Mouse (Mus musculus): ENCODE data around the gene Prpf19. TPM values are rescaled to one million over a fixed set of nuclear protein-coding genes. Genes with fewer than 3 reads are reported as not detected.

Prpf19 gene
- polyA plus RNA-seq, 1 experiment from 2014 or later = 49.9 TPM

GRCm38 (mm10) chr19:10916506-10916905 lies 21.5 kb downstream of the Prpf19 start:
- Histone ChIP-seq H3K9me3 (ENCODE audit: control insufficient read depth, low read depth, low read length) (no peaks in the 10 kb centered on the region), H3K4me2 (replicated peaks; ENCODE audit: low read depth, low read length) (no peak overlapping the region), H3K4me3 (ENCODE audit: low read depth, low read length) (no peak overlapping the region), H3K27me3 (ENCODE audit: control insufficient read depth, insufficient read depth, low read length) (no peaks in the 10 kb centered on the region), H3K9ac (replicated peaks; ENCODE audit: low read depth, low read length) (no peak overlapping the region), H3K36me3 (ENCODE audit: control insufficient read depth, insufficient read depth, low read length) (no peaks in the 10 kb centered on the region), H3K27ac (ENCODE audit: low read length) (no peak overlapping the region), H3K4me1 (ENCODE audit: control insufficient read depth, insufficient read depth, low read length) (no peaks in the 10 kb centered on the region)
- no peak for ATAC-seq (ENCODE audit: insufficient number of reproducible peaks, insufficient read depth, low FRiP score, low read depth)
- WGBS = 64% methylated on average over 5 of the region's 5 CpGs

GRCm38 (mm10) chr19:10918321-10918991 lies 23.4 kb downstream of the Prpf19 start:
- Histone ChIP-seq H3K36me3 (ENCODE audit: control insufficient read depth, insufficient read depth, low read length) (no peaks in the 10 kb centered on the region), H3K27me3 (ENCODE audit: control insufficient read depth, insufficient read depth, low read length) (no peaks in the 10 kb centered on the region), H3K4me2 (replicated peaks; ENCODE audit: low read depth, low read length) (no peak overlapping the region), H3K4me1 (ENCODE audit: control insufficient read depth, insufficient read depth, low read length) (no peaks in the 10 kb centered on the region), H3K27ac (ENCODE audit: low read length) (no peak overlapping the region), H3K4me3 (ENCODE audit: low read depth, low read length) (no peak overlapping the region), H3K9me3 (ENCODE audit: control insufficient read depth, low read depth, low read length) (no peaks in the 10 kb centered on the region), H3K9ac (replicated peaks; ENCODE audit: low read depth, low read length) (no peak overlapping the region)
- 88% methylated on average over 10 of the region's 10 CpGs for WGBS
- no peak for ATAC-seq (ENCODE audit: insufficient number of reproducible peaks, insufficient read depth, low FRiP score, low read depth)

GRCm38 (mm10) chr19:10920532-10920931 lies 25.5 kb downstream of the Prpf19 start, which contains the start of gene Zp1:
Gene Zp1 (minus strand): TSS chr19:10920632.
- Histone ChIP-seq H3K4me1 (ENCODE audit: control insufficient read depth, insufficient read depth, low read length) (peaks cover 4% of the 10 kb centered on the region; the same call in 1 of the 2 replicates), H3K27ac (ENCODE audit: low read length) (no peak within 1 kb of the TSS), H3K36me3 (ENCODE audit: control insufficient read depth, insufficient read depth, low read length) (no peaks in the 10 kb centered on the region), H3K9ac (replicated peaks; ENCODE audit: low read depth, low read length) (no peak within 1 kb of the TSS), H3K4me3 (ENCODE audit: low read depth, low read length) (no peak within 1 kb of the TSS), H3K9me3 (ENCODE audit: control insufficient read depth, low read depth, low read length) (no peaks in the 10 kb centered on the region), H3K27me3 (ENCODE audit: control insufficient read depth, insufficient read depth, low read length) (no peaks in the 10 kb centered on the region), H3K4me2 (replicated peaks; ENCODE audit: low read depth, low read length) (no peak within 1 kb of the TSS)
- no peak for ATAC-seq (ENCODE audit: insufficient number of reproducible peaks, insufficient read depth, low FRiP score, low read depth)
- 71% methylated on average over 2 of the region's 2 CpGs for WGBS

- Histone ChIP-seq H3K4me3 (ENCODE audit: low read depth, low read length) (no peak overlapping the region), H3K36me3 (ENCODE audit: control insufficient read depth, insufficient read depth, low read length) (no peaks in the 10 kb centered on the region), H3K27ac (ENCODE audit: low read length) (no peak overlapping the region), H3K4me2 (replicated peaks; ENCODE audit: low read depth, low read length) (no peak overlapping the region), H3K9ac (replicated peaks; ENCODE audit: low read depth, low read length) (no peak overlapping the region), H3K4me1 (ENCODE audit: control insufficient read depth, insufficient read depth, low read length) (peaks cover 4% of the 10 kb centered on the region; the same call in 1 of the 2 replicates), H3K27me3 (ENCODE audit: control insufficient read depth, insufficient read depth, low read length) (no peaks in the 10 kb centered on the region), H3K9me3 (ENCODE audit: control insufficient read depth, low read depth, low read length) (no peaks in the 10 kb centered on the region)
- 70% methylated on average over 3 of the region's 3 CpGs for WGBS
- no peak for ATAC-seq (ENCODE audit: insufficient number of reproducible peaks, insufficient read depth, low FRiP score, low read depth)
Observed at GRCm38 (mm10) chr19:10921058-10921457, 26.0 kb downstream of the Prpf19 start.

DNA sequence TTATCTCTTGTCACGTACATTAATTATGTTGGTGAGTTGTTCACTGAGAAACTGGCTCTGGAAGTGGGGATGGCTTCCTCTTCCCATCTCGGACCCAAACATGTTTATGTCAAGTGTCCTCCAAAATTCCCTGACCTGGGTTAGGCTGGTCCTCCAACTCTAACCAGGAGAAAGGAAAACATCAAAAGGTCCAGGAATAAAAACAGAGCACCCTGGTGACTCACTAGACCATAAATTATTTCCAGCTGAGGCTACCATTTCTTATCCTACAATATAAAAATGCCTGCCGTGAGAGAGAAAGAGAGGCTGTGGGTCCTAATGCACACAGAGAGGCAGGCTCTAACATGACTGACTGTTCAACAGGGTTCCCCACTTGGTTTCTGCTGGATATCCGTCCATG lies 29.2 kb downstream of the Prpf19 start:
- no peak overlapping the region for H3K4me3 ChIP-seq (ENCODE audit: low read depth, low read length)
- WGBS = 37% methylated on average over 4 of the region's 4 CpGs
- no peak overlapping the region for H3K4me2 ChIP-seq (replicated peaks; ENCODE audit: low read depth, low read length)
- peaks cover 4% of the 10 kb centered on the region; the same call in 1 of the 2 replicates for H3K4me1 ChIP-seq (ENCODE audit: control insufficient read depth, insufficient read depth, low read length)
- H3K27ac ChIP-seq (ENCODE audit: low read length) = no peak overlapping the region
- H3K9me3 ChIP-seq (ENCODE audit: control insufficient read depth, low read depth, low read length) = no peaks in the 10 kb centered on the region; the same call in 1 of the 2 replicates
- no peak overlapping the region for H3K9ac ChIP-seq (replicated peaks; ENCODE audit: low read depth, low read length)
- ATAC-seq (ENCODE audit: insufficient number of reproducible peaks, insufficient read depth, low FRiP score, low read depth) = no peak
- no peaks in the 10 kb centered on the region for H3K27me3 ChIP-seq (ENCODE audit: control insufficient read depth, insufficient read depth, low read length)
- no peaks in the 10 kb centered on the region for H3K36me3 ChIP-seq (ENCODE audit: control insufficient read depth, insufficient read depth, low read length)

DNA sequence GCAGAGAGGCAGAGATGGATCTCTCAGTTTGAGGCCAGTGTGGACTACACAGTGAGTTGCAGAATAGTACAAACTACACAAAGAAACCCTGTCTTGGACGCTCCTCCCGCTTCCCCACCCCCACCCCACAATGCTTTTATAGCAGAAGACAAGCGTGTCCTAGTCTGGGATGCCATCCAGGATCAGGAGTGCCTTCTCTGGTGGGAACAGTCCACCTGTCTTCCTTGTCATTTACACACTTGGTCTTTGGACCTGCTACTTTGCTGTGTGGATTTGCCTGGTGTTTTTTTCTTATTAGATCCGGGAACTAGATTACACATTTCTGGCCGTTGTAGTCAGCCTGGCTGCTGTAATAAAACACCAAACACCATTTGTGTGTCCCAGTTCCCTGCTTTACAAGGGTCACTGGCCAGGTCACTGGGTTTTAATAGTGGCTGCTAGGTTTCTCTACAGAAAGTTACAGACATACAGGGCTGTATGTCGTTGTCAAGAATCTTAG lies 31.1 kb downstream of the Prpf19 start:
- no peaks in the 10 kb centered on the region; the same call in 1 of the 2 replicates for H3K9me3 ChIP-seq (ENCODE audit: control insufficient read depth, low read depth, low read length)
- WGBS = 53% methylated on average over 6 of the region's 6 CpGs
- H3K27me3 ChIP-seq (ENCODE audit: control insufficient read depth, insufficient read depth, low read length) = no peaks in the 10 kb centered on the region
- H3K4me3 ChIP-seq (ENCODE audit: low read depth, low read length) = no peak overlapping the region
- ATAC-seq (ENCODE audit: insufficient number of reproducible peaks, insufficient read depth, low FRiP score, low read depth) = no peak
- peaks cover 4% of the 10 kb centered on the region; the same call in 1 of the 2 replicates for H3K4me1 ChIP-seq (ENCODE audit: control insufficient read depth, insufficient read depth, low read length)
- no peak overlapping the region for H3K4me2 ChIP-seq (replicated peaks; ENCODE audit: low read depth, low read length)
- H3K9ac ChIP-seq (replicated peaks; ENCODE audit: low read depth, low read length) = no peak overlapping the region
- H3K27ac ChIP-seq (ENCODE audit: low read length) = no peak overlapping the region
- no peaks in the 10 kb centered on the region for H3K36me3 ChIP-seq (ENCODE audit: control insufficient read depth, insufficient read depth, low read length)

GRCm38 (mm10) chr19:10926666-10927065 lies 31.6 kb downstream of the Prpf19 start:
- WGBS = 60% methylated on average over 4 of the region's 4 CpGs
- ATAC-seq (ENCODE audit: insufficient number of reproducible peaks, insufficient read depth, low FRiP score, low read depth) = no peak

GRCm38 (mm10) chr19:10930641-10931040 lies 35.6 kb downstream of the Prpf19 start:
- no peaks in the 10 kb centered on the region for H3K4me1 ChIP-seq (ENCODE audit: control insufficient read depth, insufficient read depth, low read length)
- H3K9ac ChIP-seq (replicated peaks; ENCODE audit: low read depth, low read length) = no peak overlapping the region
- H3K27me3 ChIP-seq (ENCODE audit: control insufficient read depth, insufficient read depth, low read length) = no peaks in the 10 kb centered on the region
- no peaks in the 10 kb centered on the region; the same call in 1 of the 2 replicates for H3K9me3 ChIP-seq (ENCODE audit: control insufficient read depth, low read depth, low read length)
- no peak overlapping the region for H3K4me3 ChIP-seq (ENCODE audit: low read depth, low read length)
- H3K27ac ChIP-seq (ENCODE audit: low read length) = no peak overlapping the region
- no peak overlapping the region for H3K4me2 ChIP-seq (replicated peaks; ENCODE audit: low read depth, low read length)
- H3K36me3 ChIP-seq (ENCODE audit: control insufficient read depth, insufficient read depth, low read length) = no peaks in the 10 kb centered on the region
- ATAC-seq (ENCODE audit: insufficient number of reproducible peaks, insufficient read depth, low FRiP score, low read depth) = no peak
- WGBS = 61% methylated on average over 2 of the region's 2 CpGs

More at GRCm38 (mm10) chr19:10926666-10927065, 31.6 kb downstream of the Prpf19 start:
- peaks cover 4% of the 10 kb centered on the region; the same call in 1 of the 2 replicates for H3K4me1 ChIP-seq (ENCODE audit: control insufficient read depth, insufficient read depth, low read length)
- H3K27me3 ChIP-seq (ENCODE audit: control insufficient read depth, insufficient read depth, low read length) = no peaks in the 10 kb centered on the region
- H3K4me3 ChIP-seq (ENCODE audit: low read depth, low read length) = no peak overlapping the region
- no peak overlapping the region for H3K9ac ChIP-seq (replicated peaks; ENCODE audit: low read depth, low read length)
- no peaks in the 10 kb centered on the region for H3K36me3 ChIP-seq (ENCODE audit: control insufficient read depth, insufficient read depth, low read length)
- H3K4me2 ChIP-seq (replicated peaks; ENCODE audit: low read depth, low read length) = no peak overlapping the region
- no peak overlapping the region for H3K27ac ChIP-seq (ENCODE audit: low read length)
- no peaks in the 10 kb centered on the region; the same call in 1 of the 2 replicates for H3K9me3 ChIP-seq (ENCODE audit: control insufficient read depth, low read depth, low read length)
